Mouse (Mus musculus) heart, postnatal 10 days (tissue): ENCODE data around the gene Nop9. TPM values are rescaled to one million over a fixed set of nuclear protein-coding genes. Genes with fewer than 3 reads are reported as not detected.
"Not testable (repeated sequence)": the region's sequence is repeated elsewhere in the genome, so short reads cannot be mapped to it uniquely, and the experiment has no call there.

ENCODE experiments used
- DNase-seq, 2 experiments: peaks; one replicate each; pipeline ENCODE4 v3.0.0; 2021
- intact Hi-C: fragments of 180-260 bp; cut with DNase I; formaldehyde crosslinking; loops from one replicate; pipeline ENCODE4 v1.15.1; 2025
- total RNA-seq, 2 experiments: library from RNA; stranded (reverse); gene quantifications; 2 replicates each; pipeline ENCODE4 v1.2.3; 2021

Gene Nop9
- total RNA-seq, 2 experiments from 2014 or later: 14.5 to 18.7 TPM

- DNase-seq: no peak
- intact Hi-C loops: no loop called here
These were observed 19.2 kb upstream of the Nop9 start for GRCm38 (mm10) chr14:55726261-55726660.

- no peak for DNase-seq
- intact Hi-C loops: no loop called here
These were observed 17.4 kb upstream of the Nop9 start for GRCm38 (mm10) chr14:55727889-55728685.

GRCm38 (mm10) chr14:55730116-55730515 lies 15.4 kb upstream of the Nop9 start:
- DNase-seq: no peak
- intact Hi-C loops: no loop called here

- intact Hi-C loops: no loop called here
- no peak for DNase-seq
These were observed 14.9 kb upstream of the Nop9 start for GRCm38 (mm10) chr14:55730531-55731032.

- DNase-seq: no peak
- intact Hi-C loops: no loop called here
These were observed 11.6 kb upstream of the Nop9 start for GRCm38 (mm10) chr14:55733889-55734288.

- no peak for DNase-seq
- intact Hi-C loops: no loop called here
These were observed 10.6 kb upstream of the Nop9 start for GRCm38 (mm10) chr14:55734869-55735268.

GRCm38 (mm10) chr14:55735334-55735733 lies 10.2 kb upstream of the Nop9 start:
- intact Hi-C loops: no loop called here
- no peak for DNase-seq

- DNase-seq: no peak
- intact Hi-C loops: no loop called here
These were observed 9.7 kb upstream of the Nop9 start for GRCm38 (mm10) chr14:55735758-55736157.

- intact Hi-C loops: no loop called here
- no peak for DNase-seq
These were observed 8.3 kb upstream of the Nop9 start for GRCm38 (mm10) chr14:55737086-55737687.

- peak; percentile 91 to 94 for DNase-seq
- intact Hi-C loops: loop anchor here (1.0 to 10.0 kb wide), 4 partner anchors 21 to 249 kb away; partner anchors contain the start of genes Carmil3 and Rabggta
These were observed 1.8 kb upstream of the Nop9 start for GRCm38 (mm10) chr14:55743711-55744110.

- intact Hi-C loops: loop anchor here (10.0 kb wide), 1 partner anchor 251 kb away; the partner anchor contains the start of gene Carmil3
These were observed 356 bp downstream of the Nop9 start for GRCm38 (mm10) chr14:55745861-55746237.

GRCm38 (mm10) chr14:55747051-55747847 lies 1.8 kb downstream of the Nop9 start:
- intact Hi-C loops: loop anchor here (10.0 kb wide), 1 partner anchor 252 kb away; the partner anchor contains the start of gene Carmil3
- no peak for DNase-seq

More at GRCm38 (mm10) chr14:55745861-55746237, 356 bp downstream of the Nop9 start:
- DNase-seq: no peak

GRCm38 (mm10) chr14:55757566-55757965 lies 12.1 kb downstream of the Nop9 start:
- intact Hi-C loops: loop anchor here (5.0 kb wide), 1 partner anchor 130 kb away; no protein-coding TSS in a partner anchor
- no peak for DNase-seq

- DNase-seq: peak; percentile 60 to 77
- intact Hi-C loops: loop anchor here (5.0 kb wide), 1 partner anchor 131 kb away; no protein-coding TSS in a partner anchor
These were observed 12.9 kb downstream of the Nop9 start, which contains the start of gene Cideb for GRCm38 (mm10) chr14:55758363-55758784. TSS of gene Cideb (minus strand) at chr14:55758458.

GRCm38 (mm10) chr14:55760156-55760555 lies 14.7 kb downstream of the Nop9 start:
- DNase-seq: peak; percentile 89 to 93
- intact Hi-C loops: not testable (repeated sequence)

GRCm38 (mm10) chr14:55761163-55761562 lies 15.7 kb downstream of the Nop9 start, which contains the start of gene Ltb4r2:
TSS of gene Ltb4r2 (plus strand) at chr14:55761428.
- no peak for DNase-seq
- intact Hi-C loops: no loop called here

GRCm38 (mm10) chr14:55762001-55762821 lies 16.7 kb downstream of the Nop9 start:
- peak; percentile 65 to 77 for DNase-seq
- intact Hi-C loops: no loop called here

GRCm38 (mm10) chr14:55763166-55763565 lies 17.7 kb downstream of the Nop9 start:
- intact Hi-C loops: no loop called here
- DNase-seq: peak in 1 of 2 experiments; percentile 45

- DNase-seq: no peak
- intact Hi-C loops: no loop called here
These were observed 20.2 kb downstream of the Nop9 start, which contains the start of gene Ltb4r1 for GRCm38 (mm10) chr14:55765696-55766095. TSS of gene Ltb4r1 (plus strand) at chr14:55765962.
